Mouse (Mus musculus) urinary bladder, postnatal 36 days (tissue): Measurements from ENCODE around the gene Pkhd1.
A peak's percentile ranks its signal among the peaks of the same experiment; 100 is the strongest.
"Not testable (repeated sequence)": the region's sequence is repeated elsewhere in the genome, so short reads cannot be mapped to it uniquely, and the experiment has no call there.

Experiments used
- DNase-seq, 2 experiments: peaks; one replicate each; pipeline ENCODE4 v3.0.0; 2022; ENCODE audit warnings: low spot score in 2 of 2, mixed read lengths in 1 of 2

The Pkhd1 gene

DNA sequence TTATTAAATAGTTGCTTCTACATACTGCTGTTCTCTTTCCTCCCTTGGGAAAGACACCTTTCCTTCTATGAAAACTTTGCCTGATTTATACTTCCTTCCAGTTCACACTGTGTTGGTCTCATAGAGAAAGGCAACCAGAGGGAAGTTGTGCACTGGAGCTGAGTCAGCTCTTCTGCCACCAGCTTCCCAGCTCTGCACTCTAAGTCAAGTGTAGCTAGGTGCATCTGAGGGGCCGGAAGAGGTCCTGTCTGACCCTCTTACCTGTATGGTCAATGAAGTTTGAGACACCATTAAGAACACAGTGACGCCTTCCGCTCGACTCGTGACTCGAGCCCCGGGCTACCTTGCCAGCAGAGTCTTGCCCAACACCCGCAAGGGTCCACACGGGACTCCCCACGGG is 131.8 kb downstream of the Pkhd1 start:
- no peak for DNase-seq

DNA sequence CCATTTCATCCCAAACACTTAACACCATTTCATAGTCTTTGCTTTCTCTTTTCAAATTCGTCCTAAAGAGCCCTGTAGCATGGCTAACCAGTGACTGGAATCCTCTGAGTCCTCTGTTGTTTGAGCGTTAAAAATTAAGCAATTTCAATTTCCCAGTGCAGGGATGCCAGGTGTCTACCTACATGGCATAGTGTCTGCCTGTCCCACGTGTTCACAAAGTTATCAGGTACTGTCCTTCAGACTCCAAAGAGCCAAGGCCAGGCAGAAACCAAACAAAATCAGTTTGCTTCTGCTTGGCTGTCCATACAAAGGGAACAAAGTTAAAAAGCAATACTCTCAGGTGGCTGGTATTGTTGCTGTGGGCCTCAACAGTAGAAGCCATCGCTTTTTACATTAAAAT is 136.0 kb downstream of the Pkhd1 start:
- no peak for DNase-seq

- DNase-seq = no peak
Measured at GRCm38 (mm10) chr1:20478695-20479094, 139.2 kb downstream of the Pkhd1 start.

GRCm38 (mm10) chr1:20478266-20478659 is 139.6 kb downstream of the Pkhd1 start:
- DNase-seq = no peak

- DNase-seq = peak in 1 of 2 experiments; percentile 1
Measured at GRCm38 (mm10) chr1:20477561-20478265, 140.2 kb downstream of the Pkhd1 start.

- DNase-seq = no peak
Measured at GRCm38 (mm10) chr1:20470770-20471169, 147.1 kb downstream of the Pkhd1 start.

DNA sequence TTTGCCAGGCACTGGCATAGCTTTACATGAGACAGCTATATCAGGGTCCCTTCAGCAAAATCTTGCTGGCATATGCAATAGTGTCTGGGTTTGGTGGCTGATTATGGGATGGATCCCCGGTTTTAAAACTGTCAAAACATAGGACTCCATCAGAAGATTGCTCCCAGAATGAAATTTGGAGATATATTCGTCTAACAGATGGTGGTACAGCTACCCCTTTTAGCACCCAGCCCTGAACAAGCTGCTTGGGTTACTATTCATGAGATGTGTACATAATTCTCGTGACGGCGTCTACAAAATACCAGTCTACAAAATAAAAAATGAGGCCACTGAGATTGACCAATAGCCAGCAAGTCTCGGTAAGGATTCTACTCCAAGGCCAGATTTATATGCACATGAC is 147.5 kb downstream of the Pkhd1 start:
- DNase-seq = no peak

- DNase-seq = no peak
Measured at GRCm38 (mm10) chr1:20466481-20466880, 151.4 kb downstream of the Pkhd1 start.

DNA sequence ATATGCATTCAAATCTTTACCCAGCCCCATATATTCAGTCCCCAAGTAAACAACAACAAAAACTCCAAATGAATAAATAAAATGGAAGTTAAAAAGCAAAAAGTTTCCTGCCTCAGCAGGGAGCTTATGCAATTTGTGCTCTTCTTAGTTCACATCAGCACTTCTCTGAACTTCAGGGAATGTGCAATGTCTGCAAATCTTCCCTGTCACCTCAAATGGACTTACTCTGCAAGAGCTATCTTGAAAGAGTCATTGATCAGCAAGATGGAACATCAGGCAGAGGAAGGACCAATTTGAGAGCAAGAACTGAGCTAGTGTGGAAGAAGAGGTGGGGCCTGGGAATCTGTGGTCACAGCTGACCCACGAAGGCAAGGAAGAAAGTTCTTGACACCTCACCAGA is 163.2 kb downstream of the Pkhd1 start:
- no peak for DNase-seq

GRCm38 (mm10) chr1:20450074-20450473 is 167.8 kb downstream of the Pkhd1 start:
- DNase-seq = peak; percentile 3 to 13

DNA sequence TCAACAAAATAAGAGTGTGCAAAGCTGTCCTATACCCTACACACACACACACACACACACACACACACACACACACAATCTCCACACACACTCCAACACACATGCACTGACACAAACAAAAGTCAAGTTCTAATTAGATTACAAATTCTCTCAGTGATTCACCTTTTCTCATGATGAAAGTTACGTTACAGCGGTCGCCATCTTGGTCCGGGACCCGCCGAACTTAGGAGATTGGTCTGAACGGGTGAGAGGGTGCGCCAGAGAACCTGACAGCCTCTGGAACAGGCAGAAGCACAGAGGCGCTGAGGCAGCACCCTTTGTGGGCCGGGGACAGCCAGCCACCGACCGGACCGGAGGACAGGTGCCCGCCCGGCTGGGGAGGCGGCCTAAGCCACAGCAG is 185.8 kb downstream of the Pkhd1 start:
- not testable (repeated sequence) for DNase-seq

- no peak for DNase-seq
Measured at GRCm38 (mm10) chr1:20429056-20429394, 188.8 kb downstream of the Pkhd1 start.

DNA sequence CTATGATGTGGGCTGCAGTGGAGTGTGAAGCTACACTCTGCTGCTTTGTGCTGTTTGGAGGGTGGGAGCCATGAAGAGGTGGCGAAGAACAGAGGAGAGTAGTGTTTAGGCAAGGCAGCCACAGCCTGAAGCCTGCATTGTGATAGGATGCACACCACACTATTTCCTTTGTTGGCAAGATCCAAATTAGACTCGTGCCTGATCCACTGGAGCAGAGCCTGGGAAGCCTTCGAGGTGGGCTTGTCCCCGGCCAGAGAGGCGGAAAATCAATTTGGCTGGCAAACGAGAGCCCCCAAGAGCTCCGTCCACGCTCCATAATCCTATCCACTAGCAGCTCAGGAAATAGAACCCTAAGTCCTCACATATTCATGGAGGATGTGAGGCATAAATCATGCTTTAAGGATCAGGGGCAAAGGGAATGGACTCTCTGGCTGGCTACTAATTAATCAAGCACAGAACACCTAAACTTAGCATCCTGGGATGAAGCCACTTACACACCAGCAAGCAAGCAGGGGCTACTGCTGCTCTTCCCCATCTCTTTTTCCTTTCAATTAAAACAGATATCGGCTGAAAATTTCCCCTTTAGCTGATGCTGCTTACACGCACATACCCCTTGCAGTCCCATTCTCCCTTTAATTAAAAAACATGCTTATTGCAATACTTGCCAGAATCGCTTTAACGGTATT is 189.4 kb downstream of the Pkhd1 start:
- DNase-seq = no peak

- no peak for DNase-seq
Measured at GRCm38 (mm10) chr1:20409411-20409967, 208.4 kb downstream of the Pkhd1 start.

GRCm38 (mm10) chr1:20398319-20398718 is 219.5 kb downstream of the Pkhd1 start:
- DNase-seq = no peak

GRCm38 (mm10) chr1:20364437-20364836 is 253.4 kb downstream of the Pkhd1 start:
- DNase-seq = no peak

DNA sequence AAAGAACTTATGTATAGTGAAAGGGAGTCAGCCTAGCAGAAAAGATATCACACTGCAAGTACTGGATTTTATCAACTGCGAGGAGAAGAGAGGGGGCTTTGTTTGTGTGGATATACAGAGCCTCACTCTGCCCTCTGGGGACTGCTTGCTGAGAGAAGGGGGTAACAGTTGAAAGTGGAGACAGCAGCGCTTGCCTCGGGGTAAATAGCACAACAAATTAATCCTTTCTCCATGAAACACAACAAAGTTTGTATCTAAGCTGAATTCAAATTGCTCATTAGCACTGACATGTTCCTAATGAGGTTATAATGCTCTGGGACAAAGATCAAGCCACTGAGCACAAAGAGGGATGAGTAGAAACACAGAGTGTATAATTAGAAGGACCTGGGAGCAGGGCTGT is 273.2 kb downstream of the Pkhd1 start:
- no peak for DNase-seq

GRCm38 (mm10) chr1:20311485-20311884 is 306.4 kb downstream of the Pkhd1 start:
- DNase-seq = peak; percentile 20 to 29

- DNase-seq = no peak
Measured at GRCm38 (mm10) chr1:20310925-20311324, 306.9 kb downstream of the Pkhd1 start.

- no peak for DNase-seq
Measured at GRCm38 (mm10) chr1:20306116-20306515, 311.7 kb downstream of the Pkhd1 start.

DNA sequence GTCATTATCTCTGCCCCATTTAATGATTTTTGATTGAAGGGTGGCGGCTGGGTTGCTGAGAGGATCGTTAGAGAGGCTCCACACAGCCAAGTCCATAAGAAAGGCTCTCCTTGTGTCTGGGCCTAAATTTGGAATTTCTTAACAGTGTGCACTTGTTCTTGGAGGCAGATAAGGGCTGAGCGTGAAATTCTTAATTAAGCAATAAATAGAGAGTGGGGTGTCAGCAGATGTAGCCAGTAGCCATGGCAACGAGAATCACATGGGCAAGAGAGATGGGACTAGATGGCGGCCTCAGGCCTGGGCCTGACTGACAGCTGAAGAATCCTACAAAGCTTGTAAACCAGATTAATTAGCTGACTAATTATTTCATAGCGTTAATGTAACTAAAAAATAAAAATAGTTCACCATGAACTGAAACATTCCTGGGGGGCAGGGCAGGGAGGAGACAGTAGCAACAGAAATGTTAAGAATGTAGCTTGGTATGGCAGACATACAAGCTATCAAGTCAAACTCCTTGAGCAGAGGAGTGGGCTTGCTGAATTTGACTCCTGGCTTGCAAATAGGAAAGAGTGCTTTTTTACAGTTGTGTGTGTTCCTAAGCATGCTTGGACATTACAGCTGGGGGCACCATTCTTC is 314.8 kb downstream of the Pkhd1 start:
- no peak for DNase-seq

DNA sequence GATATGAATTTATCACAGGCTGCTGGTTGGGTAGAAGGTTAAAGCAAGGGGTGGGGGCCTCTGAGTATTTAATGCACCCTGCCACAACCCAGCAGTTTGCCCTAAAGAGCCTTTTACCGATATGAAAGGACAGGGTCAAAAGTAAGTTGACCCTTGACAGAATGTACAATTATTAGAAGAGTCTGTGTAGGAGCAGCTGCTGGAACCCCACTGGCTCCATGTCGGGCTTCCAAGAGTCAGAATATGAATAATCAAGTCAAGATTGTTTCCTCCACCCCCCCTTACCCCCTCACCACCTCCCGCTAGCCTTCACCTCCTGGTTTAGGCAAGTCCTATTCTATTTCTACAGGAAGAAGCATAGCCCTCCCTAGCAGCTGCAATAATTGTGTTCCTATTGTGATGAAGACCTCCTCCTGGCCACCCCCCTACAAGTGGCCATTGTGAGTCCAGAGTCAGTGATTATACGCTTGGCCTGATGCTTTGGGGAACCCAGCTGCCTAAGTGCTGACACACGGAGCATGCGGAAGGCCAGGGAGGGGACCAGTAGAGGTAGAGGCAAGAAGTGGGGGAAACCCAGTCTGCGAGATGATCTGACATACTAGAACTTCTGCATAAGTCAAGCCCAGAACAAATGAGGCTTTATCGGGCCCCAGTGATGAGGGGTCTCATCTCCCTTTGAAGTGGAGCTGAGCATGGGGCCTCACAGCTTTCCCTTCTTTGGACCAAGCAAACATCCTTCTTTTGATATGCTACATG is 315.5 kb downstream of the Pkhd1 start:
- no peak for DNase-seq
